Mouse (Mus musculus) hindbrain, embryonic 13.5 days (tissue): Measurements from ENCODE around the gene Fyco1. TPM values are rescaled to one million over a fixed set of nuclear protein-coding genes. Genes with fewer than 3 reads are reported as not detected.

Experiments
- ATAC-seq: fragments of 200-750 bp; cut with Nextera tagmentation; 2 replicates; pipeline ENCODE4 v1.8.0; 2017; ENCODE audit warnings: moderate TSS enrichment; ENCODE audit not compliant: low FRiP score
- H3K27ac ChIP-seq: fragments of 300-500 bp; sonication (generic); 2 replicates; pipeline ENCODE4 v1.5.1; 2015; ENCODE audit warnings: inconsistent platforms, mild to moderate bottlenecking, moderate library complexity
- H3K27me3 ChIP-seq: fragments of 300-500 bp; sonication (generic); 2 replicates; pipeline ENCODE4 v1.6.1; 2015; ENCODE audit warnings: mild to moderate bottlenecking, inconsistent platforms
- H3K36me3 ChIP-seq: fragments of 300-500 bp; sonication (generic); 2 replicates; pipeline ENCODE4 v1.6.1; 2015; ENCODE audit warnings: mild to moderate bottlenecking, inconsistent platforms
- H3K4me1 ChIP-seq: fragments of 300-500 bp; sonication (generic); replicated peaks from 2 replicates; pipeline ENCODE4 v1.6.1; 2015; ENCODE audit warnings: inconsistent platforms
- H3K4me2 ChIP-seq: fragments of 300-500 bp; sonication (generic); 2 replicates; pipeline ENCODE4 v1.6.1; 2015; ENCODE audit warnings: inconsistent platforms, mild to moderate bottlenecking, moderate library complexity
- H3K4me3 ChIP-seq: fragments of 300-500 bp; sonication (generic); 2 replicates; pipeline ENCODE4 v1.5.1; 2015; ENCODE audit warnings: mild to moderate bottlenecking, inconsistent platforms
- H3K9ac ChIP-seq: fragments of 300-500 bp; sonication (generic); 2 replicates; pipeline ENCODE4 v1.6.1; 2015; ENCODE audit warnings: mild to moderate bottlenecking, inconsistent platforms
- H3K9me3 ChIP-seq: fragments of 300-500 bp; sonication (generic); 2 replicates; pipeline ENCODE4 v1.6.1; 2016; ENCODE audit warnings: inconsistent platforms
- WGBS: fragments of 180-500 bp; shearing (Covaris S2); methylation state at CpG from one replicate; pipeline ENCODE4 v1.1.7; 2015; 5-methylcytosine and 5-hydroxymethylcytosine counted together
- polyA plus RNA-seq: library from polyadenylated mRNA; unstranded; fragments of >200 nt; fragmentation: Nextera tagmentation; extraction: Ambion mirVana; gene quantifications from 2 replicates; pipeline ENCODE4 v1.2.1, GENCODE M21; 2015

Gene Fyco1
- polyA plus RNA-seq, 1 experiment from 2014 or later: 11.7 TPM

DNA sequence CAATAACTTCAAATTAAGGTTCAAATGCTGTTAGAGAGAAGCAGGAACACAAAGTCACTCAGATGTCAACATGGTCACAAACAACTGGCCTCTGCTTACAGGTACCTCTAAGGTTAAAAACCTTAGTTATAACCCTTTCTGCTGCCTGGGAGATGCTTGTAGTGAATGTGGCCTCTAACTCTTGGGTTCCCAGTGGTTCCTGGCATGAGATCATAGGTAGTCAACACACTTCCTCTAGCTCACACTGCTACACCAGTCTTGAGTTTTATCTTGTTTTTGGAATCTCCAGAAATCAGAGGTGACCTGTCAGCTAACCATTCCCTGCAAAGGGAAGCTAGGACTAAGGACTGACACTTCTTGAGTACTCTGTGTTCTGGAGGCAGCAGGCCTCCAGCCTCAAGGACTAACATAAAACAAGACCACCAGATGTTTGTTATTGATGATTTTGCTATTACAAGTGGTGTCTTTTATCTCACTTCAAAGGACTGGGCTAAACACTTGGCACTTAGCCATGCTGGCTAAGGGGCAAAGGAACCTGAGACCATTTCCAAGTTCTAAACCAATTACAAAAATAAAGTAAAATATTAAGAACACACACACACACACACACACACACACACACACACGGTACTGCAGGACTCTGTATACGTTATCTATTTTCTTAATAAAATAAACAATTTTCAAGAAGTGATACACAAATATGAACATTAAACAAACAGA, 1.6 kb downstream of the Fyco1 start:
- Histone ChIP-seq H3K27me3 (no peaks in the 10 kb centered on the region), H3K9ac (peak overlapping the region; percentile 20; the same call in 1 of the 2 replicates), H3K4me2 (no peak overlapping the region; the same call in 1 of the 2 replicates), H3K4me1 (peaks cover 18% of the 10 kb centered on the region), H3K9me3 (no peaks in the 10 kb centered on the region), H3K27ac (no peak overlapping the region), H3K36me3 (no peaks in the 10 kb centered on the region), H3K4me3 (no peak overlapping the region)
- no peak for ATAC-seq
- WGBS: 78% methylated on average over 2 of the region's 2 CpGs

DNA sequence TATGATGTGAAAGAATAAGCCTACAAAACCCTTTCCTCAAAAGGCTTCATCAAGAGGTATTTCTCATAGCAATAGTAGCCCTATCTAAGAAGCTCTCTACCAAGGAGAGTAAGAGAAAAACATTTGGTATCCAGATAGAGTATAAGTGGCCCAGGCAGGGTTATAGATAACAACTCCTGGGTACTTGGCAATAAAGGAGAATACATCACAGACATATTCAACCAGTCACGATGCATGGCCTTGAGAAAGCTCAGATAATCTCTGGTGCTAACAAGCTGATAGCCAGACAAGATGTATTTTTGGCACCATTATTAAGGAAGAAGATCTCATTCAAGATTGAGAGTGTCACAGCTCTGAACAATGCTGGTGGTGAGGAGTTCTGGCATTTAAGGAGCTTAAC, 5.2 kb downstream of the Fyco1 start:
- H3K36me3 ChIP-seq: no peaks in the 10 kb centered on the region; the same call in 1 of the 2 replicates
- 95% methylated on average over 1 of the region's 1 CpGs for WGBS
- no peaks in the 10 kb centered on the region for H3K9me3 ChIP-seq
- H3K9ac ChIP-seq: no peak overlapping the region
- H3K27me3 ChIP-seq: no peaks in the 10 kb centered on the region
- H3K4me1 ChIP-seq: peaks cover 15% of the 10 kb centered on the region
- H3K4me3 ChIP-seq: no peak overlapping the region
- H3K4me2 ChIP-seq: no peak overlapping the region
- ATAC-seq: no peak
- no peak overlapping the region for H3K27ac ChIP-seq

DNA sequence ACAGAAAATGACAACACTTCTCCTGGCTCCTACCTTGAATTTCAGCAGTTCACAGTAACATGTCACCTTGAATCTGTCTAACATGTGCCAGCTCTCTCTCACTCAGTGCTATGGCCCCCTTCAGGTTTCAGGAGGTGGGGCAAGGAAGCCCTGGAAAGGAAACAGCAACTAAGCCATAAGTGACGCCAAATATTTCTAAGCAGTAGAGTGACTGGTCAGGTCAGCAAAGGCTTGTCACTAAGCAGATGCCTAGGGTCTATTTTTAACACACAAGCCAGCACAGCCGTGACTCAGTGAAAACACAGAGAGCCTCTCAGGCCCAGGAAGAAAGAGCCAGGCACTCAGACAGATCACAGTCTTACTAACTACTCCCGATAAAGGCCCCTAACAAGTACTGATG, 6.6 kb downstream of the Fyco1 start:
- H3K27ac ChIP-seq: no peak overlapping the region
- no peak overlapping the region for H3K4me2 ChIP-seq
- H3K27me3 ChIP-seq: no peaks in the 10 kb centered on the region
- 89% methylated on average over 3 of the region's 3 CpGs for WGBS
- H3K4me1 ChIP-seq: 0 out of 2 replicates have a peak, but pooled peaks cover 6% of the 10 kb centered on the region
- no peak overlapping the region for H3K4me3 ChIP-seq
- no peak for ATAC-seq
- no peaks in the 10 kb centered on the region for H3K9me3 ChIP-seq
- H3K36me3 ChIP-seq: peaks cover 6% of the 10 kb centered on the region
- no peak overlapping the region for H3K9ac ChIP-seq

DNA sequence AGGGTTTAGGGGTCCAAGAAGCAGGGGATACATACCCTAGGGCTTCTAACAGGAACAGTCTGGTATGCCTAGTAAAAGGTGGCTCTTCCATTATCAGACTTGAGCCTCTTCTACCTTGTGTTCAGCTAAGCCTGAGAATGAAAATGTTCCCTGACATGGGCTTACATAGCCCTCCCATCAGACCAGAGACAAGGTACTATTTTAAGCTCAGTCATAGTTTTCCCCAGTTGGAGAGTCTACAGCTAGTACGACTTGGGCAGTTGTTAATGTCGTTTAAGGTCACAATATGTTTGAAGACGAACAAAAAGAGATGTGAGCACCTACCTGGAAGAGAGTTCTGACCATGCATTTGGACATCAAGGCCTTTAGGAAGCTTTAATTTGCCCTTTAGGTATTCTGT, 7.2 kb downstream of the Fyco1 start:
- no peak for ATAC-seq
- H3K4me1 ChIP-seq: no peaks in the 10 kb centered on the region
- no peak overlapping the region for H3K9ac ChIP-seq
- no peak overlapping the region for H3K4me2 ChIP-seq
- peaks cover 9% of the 10 kb centered on the region for H3K36me3 ChIP-seq
- no peaks in the 10 kb centered on the region for H3K27me3 ChIP-seq
- no peaks in the 10 kb centered on the region for H3K9me3 ChIP-seq
- H3K27ac ChIP-seq: no peak overlapping the region
- 86% methylated on average over 3 of the region's 3 CpGs for WGBS
- no peak overlapping the region for H3K4me3 ChIP-seq

DNA sequence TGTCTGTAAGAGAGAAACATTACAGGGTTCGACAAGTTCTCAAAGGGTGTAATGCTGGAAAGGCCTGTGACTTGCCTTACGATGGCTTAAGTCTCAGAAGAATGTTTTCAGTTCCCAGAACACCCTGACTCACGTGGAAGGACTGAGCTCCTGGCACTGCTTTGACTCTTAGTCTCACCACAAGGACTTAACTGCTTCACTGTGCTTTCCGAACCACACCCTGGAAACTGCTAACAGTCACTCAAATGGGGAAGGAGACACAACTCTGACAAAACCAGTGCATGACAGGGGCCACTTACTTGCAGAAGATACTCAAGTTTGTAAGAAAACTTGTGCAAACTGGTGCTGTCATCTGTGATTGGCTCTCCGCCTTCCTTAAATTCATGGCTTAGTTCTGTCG, 11.5 kb downstream of the Fyco1 start:
- H3K36me3 ChIP-seq: peaks cover 36% of the 10 kb centered on the region
- H3K4me3 ChIP-seq: no peak overlapping the region
- no peak overlapping the region for H3K9ac ChIP-seq
- H3K27me3 ChIP-seq: no peaks in the 10 kb centered on the region
- no peak for ATAC-seq
- H3K4me2 ChIP-seq: no peak overlapping the region
- no peak overlapping the region for H3K27ac ChIP-seq
- 92% methylated on average over 6 of the region's 6 CpGs for WGBS
- H3K4me1 ChIP-seq: no peaks in the 10 kb centered on the region
- no peaks in the 10 kb centered on the region for H3K9me3 ChIP-seq

DNA sequence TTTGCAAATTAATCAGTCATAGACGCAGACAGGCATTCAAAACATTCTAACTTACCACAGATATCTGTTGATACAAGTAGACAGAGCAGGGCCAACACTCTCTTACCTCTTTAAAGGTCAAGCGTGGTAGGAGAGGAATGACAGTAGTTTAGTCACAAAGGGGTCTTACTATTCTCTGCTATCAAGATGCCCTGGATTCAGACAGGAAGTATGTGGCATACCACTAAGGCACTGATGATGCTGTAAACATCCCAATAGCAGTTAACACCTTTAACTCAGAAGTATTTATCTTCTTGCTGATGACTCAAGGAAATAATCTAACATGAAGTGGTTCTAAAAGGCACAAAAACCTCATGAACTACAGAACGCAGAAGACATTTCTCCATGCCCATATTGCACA, 15.8 kb downstream of the Fyco1 start:
- Histone ChIP-seq H3K4me3 (no peak overlapping the region), H3K4me2 (no peak overlapping the region), H3K4me1 (no peaks in the 10 kb centered on the region), H3K9me3 (no peaks in the 10 kb centered on the region), H3K27me3 (no peaks in the 10 kb centered on the region), H3K9ac (no peak overlapping the region), H3K27ac (no peak overlapping the region), H3K36me3 (peaks cover 57% of the 10 kb centered on the region)
- ATAC-seq: no peak
- WGBS: 94% methylated on average over 3 of the region's 3 CpGs

DNA sequence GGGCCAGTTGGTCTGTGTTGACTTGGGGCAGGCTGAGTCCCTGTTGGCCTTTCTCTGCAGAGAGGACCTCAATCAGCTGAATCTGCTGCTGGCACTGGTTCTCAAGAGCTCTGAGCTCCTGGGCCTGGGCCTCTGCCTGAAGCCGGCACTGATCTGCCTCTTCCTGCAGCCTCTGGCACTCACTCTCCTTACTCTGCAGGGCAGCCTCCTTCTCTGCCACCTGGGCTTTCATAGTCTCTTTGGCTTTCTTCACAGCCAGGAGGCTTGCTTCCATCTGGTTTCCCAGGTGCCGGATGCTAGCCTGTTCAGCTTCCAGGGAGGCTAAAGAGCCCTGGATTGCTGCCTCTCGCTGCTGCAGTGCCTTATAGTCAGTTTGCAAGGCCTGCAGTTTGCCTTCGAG, 22.8 kb downstream of the Fyco1 start:
- Histone ChIP-seq H3K4me1 (no peaks in the 10 kb centered on the region), H3K4me3 (no peak overlapping the region), H3K4me2 (no peak overlapping the region), H3K9ac (no peak overlapping the region), H3K27ac (no peak overlapping the region), H3K36me3 (peaks cover 72% of the 10 kb centered on the region), H3K9me3 (no peaks in the 10 kb centered on the region), H3K27me3 (no peaks in the 10 kb centered on the region)
- WGBS: 96% methylated on average over 4 of the region's 4 CpGs
- ATAC-seq: no peak

DNA sequence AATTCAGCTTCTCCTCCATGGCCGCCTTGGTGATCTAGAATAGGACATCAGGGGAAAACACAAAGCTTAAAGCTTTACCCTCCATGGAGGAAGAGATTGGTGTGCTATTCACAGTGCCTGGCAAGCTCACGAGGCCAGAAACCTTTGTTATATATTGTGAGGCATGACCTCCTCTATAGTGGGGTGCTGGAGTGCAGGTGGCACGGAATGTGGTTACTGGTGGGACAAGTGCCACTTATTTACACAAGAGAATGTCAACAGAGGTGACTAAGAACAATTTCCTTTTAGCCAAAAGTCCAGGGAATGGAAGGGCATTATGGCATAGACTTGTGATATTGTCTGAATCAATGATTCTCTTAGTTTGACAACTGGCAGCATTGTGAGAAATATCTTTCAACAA, 25.1 kb downstream of the Fyco1 start:
- WGBS: 90% methylated on average over 3 of the region's 3 CpGs
- Histone ChIP-seq H3K4me1 (no peaks in the 10 kb centered on the region), H3K27me3 (no peaks in the 10 kb centered on the region), H3K36me3 (peaks cover 85% of the 10 kb centered on the region), H3K9ac (no peak overlapping the region), H3K4me2 (no peak overlapping the region), H3K9me3 (no peaks in the 10 kb centered on the region), H3K4me3 (no peak overlapping the region), H3K27ac (no peak overlapping the region)
- no peak for ATAC-seq

DNA sequence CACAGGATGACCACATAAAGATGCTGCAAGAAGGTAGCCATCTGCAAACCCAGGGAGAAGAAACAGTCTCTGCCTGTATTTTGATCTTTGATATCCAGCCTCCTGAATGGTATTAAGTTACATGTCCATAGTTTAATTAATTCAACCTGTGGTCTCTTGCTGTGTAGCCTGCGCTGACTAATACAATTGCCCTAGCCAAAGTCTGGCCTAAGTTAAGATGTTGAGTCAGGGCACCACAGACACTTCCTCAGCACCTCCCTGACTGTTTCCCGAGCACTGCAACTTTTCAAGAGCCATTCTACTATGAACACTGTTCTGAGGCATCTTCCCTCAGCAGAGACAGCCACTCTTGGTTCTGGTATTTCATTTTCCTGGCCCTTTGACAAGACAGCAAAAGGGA, 33.1 kb downstream of the Fyco1 start:
- no peaks in the 10 kb centered on the region for H3K9me3 ChIP-seq
- H3K9ac ChIP-seq: no peak overlapping the region
- no peak for ATAC-seq
- H3K4me3 ChIP-seq: no peak overlapping the region
- H3K36me3 ChIP-seq: peaks cover 45% of the 10 kb centered on the region
- no peak overlapping the region for H3K27ac ChIP-seq
- no peaks in the 10 kb centered on the region for H3K4me1 ChIP-seq
- H3K4me2 ChIP-seq: no peak overlapping the region
- whole genome bisulfite sequencing: 88% methylated on average over 2 of the region's 2 CpGs
- no peaks in the 10 kb centered on the region for H3K27me3 ChIP-seq

DNA sequence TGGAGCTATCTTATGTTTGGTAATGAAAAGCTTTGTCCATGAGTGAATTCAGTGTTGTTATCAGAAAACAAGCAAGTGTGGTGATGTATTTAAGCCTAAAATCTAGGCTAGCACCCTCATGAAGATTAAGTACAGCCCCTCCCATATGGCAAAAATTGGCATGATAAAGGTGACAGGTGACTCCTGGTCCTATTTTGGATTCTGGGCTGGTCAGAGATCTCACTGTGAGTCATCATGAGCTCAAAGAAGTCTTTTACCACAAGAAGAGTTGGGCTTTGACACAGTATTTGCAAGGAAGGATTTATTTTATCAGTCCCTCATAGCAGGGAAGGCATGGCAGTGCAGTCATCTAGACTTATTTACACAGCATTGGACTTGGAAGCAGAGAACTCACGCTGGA, 35.7 kb downstream of the Fyco1 start:
- no peaks in the 10 kb centered on the region for H3K9me3 ChIP-seq
- WGBS: 97% methylated on average over 1 of the region's 1 CpGs
- H3K27me3 ChIP-seq: no peaks in the 10 kb centered on the region
- peaks cover 27% of the 10 kb centered on the region for H3K36me3 ChIP-seq
- H3K9ac ChIP-seq: no peak overlapping the region
- H3K4me3 ChIP-seq: no peak overlapping the region
- ATAC-seq: no peak
- H3K27ac ChIP-seq: no peak overlapping the region
- no peak overlapping the region for H3K4me2 ChIP-seq
- no peaks in the 10 kb centered on the region for H3K4me1 ChIP-seq

DNA sequence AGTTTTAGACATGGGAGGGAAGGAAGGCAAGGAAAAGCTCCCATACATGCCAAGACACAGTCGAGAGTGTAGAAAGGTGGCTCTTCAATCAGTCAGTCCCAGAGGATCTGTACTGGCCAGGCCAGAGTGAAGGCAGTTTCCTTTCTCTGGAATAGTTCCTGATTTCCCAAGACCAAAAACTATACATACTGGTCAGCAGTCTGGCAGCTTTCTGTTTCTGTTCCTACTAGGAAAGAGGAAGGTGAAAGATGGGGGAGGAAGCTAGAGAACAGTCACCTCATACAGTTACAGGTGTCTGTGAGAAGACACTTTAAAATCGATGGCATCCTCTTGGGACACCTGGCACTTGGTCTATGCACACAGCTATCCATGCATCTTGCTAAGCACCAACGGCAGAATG, 36.3 kb downstream of the Fyco1 start:
- 87% methylated on average over 3 of the region's 3 CpGs for WGBS
- ATAC-seq: no peak
- Histone ChIP-seq H3K9me3 (no peaks in the 10 kb centered on the region), H3K27ac (no peak overlapping the region), H3K4me2 (no peak overlapping the region), H3K4me3 (no peak overlapping the region), H3K27me3 (no peaks in the 10 kb centered on the region), H3K4me1 (no peaks in the 10 kb centered on the region), H3K36me3 (peaks cover 31% of the 10 kb centered on the region), H3K9ac (no peak overlapping the region)

DNA sequence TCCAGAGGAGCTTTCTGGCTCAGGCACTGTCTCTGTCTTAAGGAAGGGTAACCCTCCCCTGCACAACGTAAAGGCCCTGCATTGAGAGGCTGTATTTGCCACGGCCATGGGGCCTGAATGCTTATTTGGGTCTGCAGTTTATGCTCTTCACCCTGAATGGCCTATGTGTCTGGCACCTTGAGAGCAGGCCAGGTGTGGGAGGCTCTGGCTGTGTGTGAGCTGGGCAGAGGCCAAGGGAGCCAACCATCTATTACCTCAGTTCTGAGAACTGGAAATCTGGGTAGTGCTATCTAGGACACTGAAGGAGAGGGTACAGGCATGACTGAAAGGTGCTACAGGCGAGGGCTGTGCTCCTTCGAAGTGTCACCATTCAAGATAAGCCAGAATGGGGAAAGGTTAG, 36.9 kb downstream of the Fyco1 start:
- Histone ChIP-seq H3K4me3 (no peak overlapping the region), H3K27me3 (no peaks in the 10 kb centered on the region), H3K36me3 (peaks cover 37% of the 10 kb centered on the region), H3K27ac (no peak overlapping the region), H3K9ac (no peak overlapping the region), H3K4me2 (no peak overlapping the region), H3K4me1 (no peaks in the 10 kb centered on the region), H3K9me3 (no peaks in the 10 kb centered on the region)
- WGBS: 86% methylated on average over 4 of the region's 4 CpGs
- no peak for ATAC-seq

DNA sequence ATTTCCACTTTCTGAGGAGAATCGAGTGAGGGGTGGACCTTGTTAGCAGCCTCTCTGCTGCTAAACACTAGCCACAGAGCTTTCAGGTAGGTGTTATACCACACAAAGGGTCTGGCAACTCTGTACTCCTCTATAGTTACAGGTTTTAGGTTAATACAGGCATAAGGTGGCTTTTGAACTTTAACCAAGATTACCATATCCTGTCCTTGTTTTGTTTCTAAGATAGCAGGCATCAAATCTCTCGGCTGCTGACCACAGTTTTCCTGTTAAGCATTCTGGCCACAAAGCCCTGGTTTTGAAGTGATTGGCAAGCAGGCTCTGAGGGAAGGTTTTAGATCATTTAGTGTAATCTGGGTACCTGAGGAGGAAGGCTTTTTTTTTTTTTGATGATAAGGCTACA, 37.4 kb downstream of the Fyco1 start:
- peaks cover 40% of the 10 kb centered on the region for H3K36me3 ChIP-seq
- no peaks in the 10 kb centered on the region for H3K4me1 ChIP-seq
- H3K27ac ChIP-seq: no peak overlapping the region
- no peak overlapping the region for H3K4me2 ChIP-seq
- no peaks in the 10 kb centered on the region for H3K27me3 ChIP-seq
- 87% methylated on average over 2 of the region's 2 CpGs for WGBS
- no peak for ATAC-seq
- H3K9ac ChIP-seq: no peak overlapping the region
- no peak overlapping the region for H3K4me3 ChIP-seq
- no peaks in the 10 kb centered on the region for H3K9me3 ChIP-seq
